Mouse (Mus musculus) cortical plate, adult 2 months (tissue): Measurements from ENCODE around the gene Cfap97d1.

Experiments
- CTCF ChIP-seq: fragments of 200-500 bp; IDR thresholded peaks from 2 replicates; pipeline ENCODE4 v1.5.1; 2011; ENCODE audit warnings: mild to moderate bottlenecking, control low read depth, low read length; ENCODE audit not compliant: insufficient read depth; ENCODE audit errors: extremely low read depth
- POLR2A ChIP-seq: fragments of 200-500 bp; IDR thresholded peaks from 2 replicates; pipeline ENCODE4 v1.6.1; 2011; ENCODE audit warnings: mild to moderate bottlenecking, low read length, control low read depth; ENCODE audit not compliant: insufficient read depth; ENCODE audit errors: extremely low read depth

DNA sequence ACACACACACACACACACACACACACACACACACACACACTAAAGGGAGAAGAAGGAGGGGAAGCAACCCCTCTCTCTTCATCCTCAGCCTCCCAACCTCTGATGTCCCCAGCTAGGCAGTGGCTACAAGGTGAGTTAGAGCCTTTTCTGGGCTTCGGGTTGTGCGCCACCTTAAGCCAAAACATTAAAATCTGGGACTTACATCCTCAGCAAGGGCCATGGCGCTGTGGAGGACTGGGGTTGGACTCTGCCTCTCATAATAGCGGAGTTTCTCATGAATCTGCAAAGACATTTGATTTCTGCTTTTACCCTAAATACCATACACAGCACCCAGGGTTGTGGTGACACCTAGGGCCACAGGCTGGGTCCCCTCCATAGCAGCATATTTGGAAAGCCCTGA is 40.8 kb downstream of the Cfap97d1 start:
- TF ChIP-seq POLR2A (no peak), CTCF (no peak)
